Mouse (Mus musculus) lung, adult 2 months (tissue): ENCODE data around the gene Cdhr5. TPM values are rescaled to one million over a fixed set of nuclear protein-coding genes. Genes with fewer than 3 reads are reported as not detected.

Experiments
- DNase-seq: peaks from one replicate; pipeline ENCODE4 v3.0.0; 2022
- H3K4me1 ChIP-seq: fragments of 200-500 bp; 2 replicates; pipeline ENCODE4 v1.6.1; 2011; ENCODE audit warnings: low read length; ENCODE audit not compliant: control insufficient read depth, insufficient read depth
- H3K4me3 ChIP-seq: fragments of 200-500 bp; replicated peaks from 2 replicates; pipeline ENCODE3; 2011; ENCODE audit warnings: low read depth, mild to moderate bottlenecking, control low read depth, low read length; ENCODE audit errors: extremely low read depth
- CTCF ChIP-seq: fragments of 200-500 bp; IDR thresholded peaks from 2 replicates; pipeline ENCODE4 v1.5.1; 2011; ENCODE audit warnings: mild to moderate bottlenecking, low read length, control low read depth; ENCODE audit not compliant: insufficient read depth
- POLR2A ChIP-seq: fragments of 200-500 bp; IDR thresholded peaks from 2 replicates; pipeline ENCODE4 v1.6.1; 2011; ENCODE audit warnings: low read depth, mild to moderate bottlenecking, control low read depth, low read length, borderline replicate concordance; ENCODE audit errors: extremely low read depth
- WGBS: fragments of 180-500 bp; shearing (Covaris S2); methylation state at CpG from one replicate; pipeline ENCODE4 v1.1.7; 2018; 5-methylcytosine and 5-hydroxymethylcytosine counted together
- polyA plus RNA-seq: library from polyadenylated mRNA; depleted of rRNA; stranded (reverse); fragments of >200 nt; gene quantifications from 2 replicates; pipeline ENCODE4 v1.2.3, GENCODE M21; 2012

Gene Cdhr5
- polyA plus RNA-seq, 1 experiment = 0.11 TPM

- WGBS = 95% methylated on average over 8 of the region's 8 CpGs
- Histone ChIP-seq H3K4me1 (peaks cover 6% of the 10 kb centered on the region), H3K4me3 (no peak overlapping the region)
- TF ChIP-seq POLR2A (no peak), CTCF (no peak)
- no peak for DNase-seq
Measured at GRCm38 (mm10) chr7:141299175-141299574, 22.6 kb upstream of the Cdhr5 start.

GRCm38 (mm10) chr7:141297926-141298650 lies 21.5 kb upstream of the Cdhr5 start:
- WGBS = 73% methylated on average over 3 of the region's 3 CpGs
- Histone ChIP-seq H3K4me1 (peaks cover 12% of the 10 kb centered on the region), H3K4me3 (no peak overlapping the region)
- TF ChIP-seq CTCF = no peak
- no peak for TF ChIP-seq POLR2A
- no peak for DNase-seq

- peaks cover 15% of the 10 kb centered on the region for H3K4me1 ChIP-seq
- DNase-seq = no peak
- TF ChIP-seq POLR2A (no peak), CTCF (no peak)
- 10% methylated on average over 22 of the region's 22 CpGs for WGBS
- no peak overlapping the region for H3K4me3 ChIP-seq
Measured at GRCm38 (mm10) chr7:141294479-141294878, 17.9 kb upstream of the Cdhr5 start.

- peak; percentile 19 for DNase-seq
- Histone ChIP-seq H3K4me1 (peaks cover 15% of the 10 kb centered on the region), H3K4me3 (peak overlapping the region; percentile 26)
- TF ChIP-seq CTCF (no peak), POLR2A (no peak)
- WGBS = 2% methylated on average over 53 of the region's 53 CpGs
Measured at GRCm38 (mm10) chr7:141293852-141294471, 17.4 kb upstream of the Cdhr5 start.

- DNase-seq = no peak
- TF ChIP-seq CTCF (no peak), POLR2A (no peak)
- Histone ChIP-seq H3K4me1 (peaks cover 15% of the 10 kb centered on the region), H3K4me3 (no peak overlapping the region)
- WGBS = 64% methylated on average over 15 of the region's 15 CpGs
Measured at GRCm38 (mm10) chr7:141292583-141293388, 16.2 kb upstream of the Cdhr5 start.

- H3K4me3 ChIP-seq = no peak within 1 kb of the TSS
- TF ChIP-seq CTCF = no peak
- no peak for TF ChIP-seq POLR2A
- DNase-seq = no peak
- 7% methylated on average over 46 of the region's 46 CpGs for WGBS
- H3K4me1 ChIP-seq = peaks cover 15% of the 10 kb centered on the region
Measured at GRCm38 (mm10) chr7:141291921-141292582, 15.5 kb upstream of the Cdhr5 start, which contains the start of gene Drd4. TSS of gene Drd4 (plus strand) at chr7:141292006.

GRCm38 (mm10) chr7:141288042-141288441 lies 11.5 kb upstream of the Cdhr5 start:
- WGBS = 77% methylated on average over 3 of the region's 3 CpGs
- TF ChIP-seq CTCF = no peak
- no peak for DNase-seq
- H3K4me3 ChIP-seq = no peak overlapping the region
- H3K4me1 ChIP-seq = peaks cover 3% of the 10 kb centered on the region

- 0 out of 2 replicates have a peak, but pooled peaks cover 2% of the 10 kb centered on the region for H3K4me1 ChIP-seq
- TF ChIP-seq POLR2A (no peak), CTCF (no peak)
- DNase-seq = no peak
- H3K4me3 ChIP-seq = no peak overlapping the region
- WGBS = 80% methylated on average over 4 of the region's 4 CpGs
Measured at GRCm38 (mm10) chr7:141282756-141283155, 6.2 kb upstream of the Cdhr5 start.

- TF ChIP-seq POLR2A (no peak), CTCF (no peak)
- Histone ChIP-seq H3K4me1 (0 out of 2 replicates have a peak, but pooled peaks cover 2% of the 10 kb centered on the region), H3K4me3 (no peak overlapping the region)
- 68% methylated on average over 6 of the region's 6 CpGs for WGBS
- DNase-seq = no peak
Measured at GRCm38 (mm10) chr7:141281442-141281841, 4.9 kb upstream of the Cdhr5 start.
